Mouse (Mus musculus) heart, postnatal 0 days (tissue): ENCODE measurements around the gene Otulinl. TPM values are rescaled to one million over a fixed set of nuclear protein-coding genes. Genes with fewer than 3 reads are reported as not detected.

Experiments used
- ATAC-seq: fragments of 200-750 bp; cut with Nextera tagmentation; 2 replicates; pipeline ENCODE4 v1.8.0; 2017; ENCODE audit warnings: low read depth, moderate number of reproducible peaks, moderate library complexity; ENCODE audit not compliant: insufficient read depth
- DNase-seq: peaks from one replicate; pipeline ENCODE4 v3.0.0-alpha.2; 2016; ENCODE audit warnings: low spot score
- H3K27ac ChIP-seq: fragments of 300-500 bp; sonication (generic); 2 replicates; pipeline ENCODE4 v1.5.1; 2014; ENCODE audit warnings: low read depth, mild to moderate bottlenecking
- H3K27me3 ChIP-seq: fragments of 300-500 bp; sonication (generic); 2 replicates; pipeline ENCODE4 v1.6.1; 2014; ENCODE audit warnings: low read length, mixed read lengths; ENCODE audit not compliant: control insufficient read depth, insufficient read depth
- H3K36me3 ChIP-seq: fragments of 300-500 bp; sonication (generic); replicated peaks from 2 replicates; pipeline ENCODE4 v1.6.1; 2014; ENCODE audit warnings: low read length, mixed read lengths; ENCODE audit not compliant: control insufficient read depth, insufficient read depth
- H3K4me1 ChIP-seq: fragments of 300-500 bp; sonication (generic); 2 replicates; pipeline ENCODE4 v1.6.1; 2014; ENCODE audit warnings: antibody characterized with exemption; ENCODE audit not compliant: control insufficient read depth, insufficient read depth
- H3K4me2 ChIP-seq: fragments of 300-500 bp; sonication (generic); 2 replicates; pipeline ENCODE4 v1.6.1; 2014; ENCODE audit warnings: low read depth, mild to moderate bottlenecking, low read length, moderate library complexity
- H3K4me3 ChIP-seq: fragments of 300-500 bp; sonication (generic); 2 replicates; pipeline ENCODE4 v1.5.1; 2014; ENCODE audit warnings: low read depth, low read length
- H3K9ac ChIP-seq: fragments of 300-500 bp; sonication (generic); replicated peaks from 2 replicates; pipeline ENCODE4 v1.6.1; 2014; ENCODE audit warnings: low read depth, low read length, mixed read lengths
- H3K9me3 ChIP-seq: fragments of 300-500 bp; sonication (generic); replicated peaks from 2 replicates; pipeline ENCODE4 v1.6.1; 2016; ENCODE audit warnings: low read length; ENCODE audit not compliant: control insufficient read depth
- CTCF ChIP-seq: IDR thresholded peaks from 2 replicates; pipeline ENCODE4 v1.5.1; 2016; ENCODE audit warnings: antibody characterized with exemption, control low read depth, low read depth
- EP300 ChIP-seq: IDR thresholded peaks from 2 replicates; pipeline ENCODE4 v1.6.1; 2016; ENCODE audit warnings: antibody characterized with exemption, low read depth
- WGBS: fragments of 180-500 bp; shearing (Covaris S2); extraction: QIAGEN DNeasy Blood & Tissue Kit; methylation state at CpG from one replicate; pipeline ENCODE4 v1.1.7; 2014; 5-methylcytosine and 5-hydroxymethylcytosine counted together
- polyA plus RNA-seq: library from polyadenylated mRNA; unstranded; fragments of >200 nt; fragmentation: Nextera tagmentation; extraction: Ambion mirVana; gene quantifications from 2 replicates; pipeline ENCODE4 v1.2.1, GENCODE M21; 2015
- total RNA-seq: library from RNA; depleted of rRNA; stranded (reverse); fragments of >200 nt; gene quantifications from 2 replicates; pipeline ENCODE4 v1.2.3, GENCODE M21; 2014; ENCODE audit warnings: low replicate concordance

Gene Otulinl
- total and polyA plus RNA-seq, 2 experiments from 2014 or later: 3.2 to 15.3 TPM

GRCm38 (mm10) chr15:27718668-27719067, 37.3 kb upstream of the Otulinl start:
- H3K4me2 ChIP-seq: no peak overlapping the region
- TF ChIP-seq EP300: no peak
- TF ChIP-seq CTCF: no peak
- no peaks in the 10 kb centered on the region for H3K4me1 ChIP-seq
- no peak overlapping the region for H3K4me3 ChIP-seq
- 83% methylated on average over 7 of the region's 7 CpGs for WGBS
- no peaks in the 10 kb centered on the region for H3K36me3 ChIP-seq
- no peak overlapping the region for H3K9ac ChIP-seq
- ATAC-seq (no peak), DNase-seq (no peak)
- no peaks in the 10 kb centered on the region for H3K9me3 ChIP-seq
- no peaks in the 10 kb centered on the region for H3K27me3 ChIP-seq
- no peak overlapping the region for H3K27ac ChIP-seq

- peak overlapping the region; percentile 35; the same call in 1 of the 2 replicates for H3K9ac ChIP-seq
- no peak for DNase-seq
- 33% methylated on average over 3 of the region's 3 CpGs for WGBS
Observed at GRCm38 (mm10) chr15:27715331-27715730, 34.0 kb upstream of the Otulinl start.

GRCm38 (mm10) chr15:27710698-27711097, 29.3 kb upstream of the Otulinl start:
- Histone ChIP-seq H3K36me3 (no peaks in the 10 kb centered on the region), H3K4me1 (no peaks in the 10 kb centered on the region), H3K27me3 (no peaks in the 10 kb centered on the region), H3K4me3 (no peak overlapping the region), H3K4me2 (no peak overlapping the region), H3K9ac (no peak overlapping the region), H3K27ac (no peak overlapping the region), H3K9me3 (no peaks in the 10 kb centered on the region)
- whole genome bisulfite sequencing: 78% methylated on average over 9 of the region's 9 CpGs
- TF ChIP-seq CTCF: no peak
- TF ChIP-seq EP300: no peak
- ATAC-seq (no peak), DNase-seq (no peak)

More at GRCm38 (mm10) chr15:27715331-27715730, 34.0 kb upstream of the Otulinl start:
- Histone ChIP-seq H3K27ac (no peak overlapping the region), H3K4me1 (no peaks in the 10 kb centered on the region), H3K9me3 (no peaks in the 10 kb centered on the region), H3K4me3 (no peak overlapping the region), H3K36me3 (no peaks in the 10 kb centered on the region), H3K27me3 (no peaks in the 10 kb centered on the region), H3K4me2 (no peak overlapping the region)
- TF ChIP-seq EP300 (no peak), CTCF (peak; percentile 63)
- ATAC-seq: peak; percentile 55; the same call in 1 of the 2 replicates

GRCm38 (mm10) chr15:27708968-27709612, 27.7 kb upstream of the Otulinl start:
- TF ChIP-seq CTCF (no peak), EP300 (no peak)

GRCm38 (mm10) chr15:27708499-27708898, 27.1 kb upstream of the Otulinl start:
- no peak for ATAC-seq

More at GRCm38 (mm10) chr15:27708968-27709612, 27.7 kb upstream of the Otulinl start:
- Histone ChIP-seq H3K9me3 (no peaks in the 10 kb centered on the region), H3K4me2 (no peak overlapping the region), H3K4me3 (no peak overlapping the region), H3K36me3 (no peaks in the 10 kb centered on the region), H3K4me1 (no peaks in the 10 kb centered on the region), H3K27ac (no peak overlapping the region), H3K9ac (no peak overlapping the region), H3K27me3 (no peaks in the 10 kb centered on the region)
- 74% methylated on average over 7 of the region's 7 CpGs for WGBS
- no peak for DNase-seq
- no peak for ATAC-seq

GRCm38 (mm10) chr15:27702972-27703313, 21.6 kb upstream of the Otulinl start:
- peaks cover 7% of the 10 kb centered on the region for H3K4me1 ChIP-seq
- 22% methylated on average over 1 of the region's 1 CpGs for WGBS
- no peaks in the 10 kb centered on the region for H3K27me3 ChIP-seq
- ATAC-seq (no peak; the same call in 1 of the 2 replicates), DNase-seq (no peak)
- H3K9ac ChIP-seq: no peak overlapping the region
- TF ChIP-seq EP300: no peak
- TF ChIP-seq CTCF: no peak
- peak overlapping the region; percentile 37; the same call in 1 of the 2 replicates for H3K27ac ChIP-seq
- H3K36me3 ChIP-seq: no peaks in the 10 kb centered on the region
- no peaks in the 10 kb centered on the region for H3K9me3 ChIP-seq
- no peak overlapping the region; the same call in 1 of the 2 replicates for H3K4me2 ChIP-seq
- H3K4me3 ChIP-seq: no peak overlapping the region

More at GRCm38 (mm10) chr15:27708499-27708898, 27.1 kb upstream of the Otulinl start:
- H3K36me3 ChIP-seq: no peaks in the 10 kb centered on the region
- WGBS: 46% methylated on average over 3 of the region's 3 CpGs
- no peak overlapping the region for H3K4me3 ChIP-seq
- H3K9me3 ChIP-seq: no peaks in the 10 kb centered on the region
- no peak for DNase-seq
- H3K4me1 ChIP-seq: no peaks in the 10 kb centered on the region
- no peaks in the 10 kb centered on the region for H3K27me3 ChIP-seq
- H3K27ac ChIP-seq: no peak overlapping the region
- H3K9ac ChIP-seq: no peak overlapping the region
- TF ChIP-seq EP300 (no peak), CTCF (no peak)
- H3K4me2 ChIP-seq: no peak overlapping the region
